Mouse (Mus musculus) lung, adult 2 months (tissue): ENCODE data around the gene Scn8a.

Experiments used
- CTCF ChIP-seq: fragments of 200-500 bp; IDR thresholded peaks from 2 replicates; pipeline ENCODE4 v1.5.1; 2011; ENCODE audit warnings: mild to moderate bottlenecking, low read length, control low read depth; ENCODE audit not compliant: insufficient read depth
- POLR2A ChIP-seq: fragments of 200-500 bp; IDR thresholded peaks from 2 replicates; pipeline ENCODE4 v1.6.1; 2011; ENCODE audit warnings: low read depth, mild to moderate bottlenecking, control low read depth, low read length, borderline replicate concordance; ENCODE audit errors: extremely low read depth

DNA sequence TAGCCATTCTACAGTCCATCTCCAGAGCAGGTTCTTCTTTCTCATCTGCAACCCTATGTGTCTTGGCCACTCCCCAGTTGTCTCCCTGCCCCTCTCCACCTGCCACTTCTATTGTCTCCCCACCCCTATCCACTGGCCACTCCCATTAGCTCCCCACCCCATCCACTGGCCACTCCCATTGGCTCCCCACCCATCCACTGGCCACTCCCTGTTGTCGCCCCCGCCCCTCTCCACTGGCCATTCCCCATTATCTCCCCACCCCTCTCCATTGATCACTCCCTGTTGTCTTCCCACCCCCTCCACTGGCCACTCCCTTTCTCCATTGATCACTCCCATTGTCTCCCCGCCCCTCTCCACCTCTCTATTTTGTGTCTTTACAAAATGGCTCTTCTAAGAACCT, 39.2 kb downstream of the Scn8a start:
- no peak for TF ChIP-seq CTCF
- TF ChIP-seq POLR2A = no peak
